Mouse (Mus musculus) ES-E14 (cell line): ENCODE data around the gene Tle2.
A peak's percentile ranks its signal among the peaks of the same experiment; 100 is the strongest.

Experiments
- CHD2 ChIP-seq: IDR thresholded peaks from 2 replicates; pipeline ENCODE4 v1.6.1; 2014; ENCODE audit warnings: mild to moderate bottlenecking, low read depth, low read length, inconsistent platforms
- HCFC1 ChIP-seq: IDR thresholded peaks from 2 replicates; pipeline ENCODE4 v1.6.1; 2012; ENCODE audit warnings: low read length, inconsistent platforms, borderline replicate concordance; ENCODE audit not compliant: insufficient read depth
- MAFK ChIP-seq: IDR thresholded peaks from 2 replicates; pipeline ENCODE4 v1.6.1; 2014; ENCODE audit warnings: mild to moderate bottlenecking, low read depth, low read length, inconsistent platforms; ENCODE audit not compliant: insufficient read depth
- ZC3H11A ChIP-seq: IDR thresholded peaks from 2 replicates; pipeline ENCODE4 v1.6.1; 2012; ENCODE audit warnings: low read depth, mild to moderate bottlenecking, inconsistent platforms, low read length, borderline replicate concordance
- ZNF384 ChIP-seq: IDR thresholded peaks from 2 replicates; pipeline ENCODE4 v1.6.1; 2012; ENCODE audit warnings: low read depth, low read length, inconsistent platforms

GRCm38 (mm10) chr10:81604968-81605665, 30.8 kb downstream of the Tle2 start:
- TF ChIP-seq ZNF384 (no peak), CHD2 (peak; percentile 41; the same call in 1 of the 2 replicates), MAFK (no peak), ZC3H11A (no peak), HCFC1 (no peak)
